Mouse (Mus musculus): Measurements from ENCODE around the gene Gm9376. TPM values are rescaled to one million over a fixed set of nuclear protein-coding genes. Genes with fewer than 3 reads are reported as not detected.

Gene Gm9376
- polyA plus RNA-seq, 1 experiment = not detected

DNA sequence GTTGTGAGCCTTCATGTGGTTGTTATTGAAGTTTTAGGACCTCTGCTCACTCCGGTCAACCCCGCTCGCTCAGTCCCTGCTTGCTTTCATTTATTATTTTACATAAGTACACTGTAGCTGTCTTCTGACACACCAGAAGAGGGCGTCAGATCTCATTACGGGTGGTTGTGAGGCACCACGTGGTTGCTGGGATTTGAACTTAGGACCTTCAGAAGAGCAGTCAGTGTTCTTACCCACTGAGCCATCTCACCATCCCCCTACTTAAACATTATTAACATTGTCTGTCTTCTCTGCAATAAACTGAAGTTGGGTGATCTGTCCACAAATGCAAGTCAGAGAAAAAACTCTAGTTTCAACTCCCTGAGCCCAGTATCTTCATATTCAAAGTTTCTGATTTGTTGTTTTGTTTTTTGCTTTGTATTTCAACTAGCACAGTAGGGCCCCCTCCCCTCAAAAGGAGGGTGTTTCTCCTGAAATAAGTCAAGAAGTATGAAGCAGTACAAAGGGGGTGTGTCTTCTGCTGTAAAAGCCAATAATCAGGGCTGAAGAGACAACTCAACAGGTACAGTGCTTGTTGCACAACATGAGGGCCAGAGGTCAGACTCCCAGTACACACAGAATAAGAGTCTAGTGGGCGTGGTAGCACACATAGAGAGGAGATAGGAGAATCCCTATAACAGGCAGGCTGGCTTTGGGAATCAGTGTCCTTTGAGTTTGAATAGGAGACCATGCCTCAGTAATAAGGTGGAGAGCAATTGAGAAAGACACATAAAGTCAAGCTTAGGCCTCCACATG is 11.1 kb downstream of the Gm9376 start:
- DNase-seq (ENCODE audit: low read depth, low spot score) = no peak
- WGBS = 59% methylated on average over 7 of the region's 7 CpGs

DNA sequence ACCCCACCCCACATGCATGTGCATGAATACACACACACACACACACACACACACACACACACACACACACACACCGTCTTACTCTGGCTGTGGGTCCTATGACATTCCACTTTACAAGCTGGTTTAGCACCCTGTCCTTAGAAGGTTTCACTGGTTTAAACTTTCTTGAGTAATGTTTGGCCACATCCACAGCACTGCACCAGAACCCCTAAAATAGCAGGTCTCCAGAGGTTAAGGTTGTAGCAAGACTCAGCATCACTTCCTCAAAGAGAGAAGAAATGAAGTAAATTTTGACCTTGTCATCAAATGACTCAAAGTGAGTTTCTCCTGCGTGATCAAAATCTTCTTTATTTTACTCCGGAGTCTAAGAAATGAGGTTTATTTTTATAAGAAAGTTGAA is 15.5 kb downstream of the Gm9376 start:
- no peak for DNase-seq (ENCODE audit: low read depth, low spot score)
- 41% methylated on average over 3 of the region's 3 CpGs for WGBS

DNA sequence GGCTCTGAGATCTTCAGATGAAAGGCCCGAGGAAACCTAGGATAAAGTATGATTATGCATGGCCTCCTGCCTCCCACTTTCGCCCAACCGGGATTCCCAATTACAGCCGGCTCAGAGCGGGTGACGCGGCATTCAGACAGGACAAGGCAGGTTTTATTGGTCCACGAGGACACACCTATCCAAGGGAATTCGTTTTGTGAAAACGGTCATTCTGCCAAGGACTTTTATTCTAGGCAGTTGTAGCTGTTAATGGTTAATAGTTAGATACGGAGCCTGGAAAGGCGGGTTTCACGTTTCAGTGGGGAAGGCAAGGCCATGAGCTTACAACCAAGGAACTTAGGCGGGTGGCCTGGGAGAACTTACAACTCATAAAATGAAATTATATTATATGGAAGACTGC is 16.2 kb downstream of the Gm9376 start:
- 28% methylated on average over 14 of the region's 14 CpGs for WGBS
- peak; percentile 65 for DNase-seq (ENCODE audit: low read depth, low spot score)

DNA sequence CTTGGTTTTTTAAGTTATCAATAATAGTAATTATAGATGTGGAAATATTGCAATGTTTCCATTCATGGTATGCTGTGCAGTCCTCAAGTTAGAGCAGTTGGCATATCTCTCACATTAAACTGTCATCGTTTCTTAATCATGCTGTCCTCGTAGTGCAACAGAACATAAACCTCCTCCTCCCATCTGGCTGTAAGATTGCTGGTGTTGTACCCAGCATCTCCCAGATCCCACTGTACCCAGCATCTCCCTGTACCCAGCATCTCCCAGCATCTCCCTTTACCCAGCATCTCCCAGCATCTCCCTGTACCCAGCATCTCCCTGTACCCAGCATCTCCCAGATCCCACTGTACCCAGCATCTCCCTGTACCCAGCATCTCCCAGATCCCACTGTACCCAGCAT is 19.3 kb downstream of the Gm9376 start:
- DNase-seq (ENCODE audit: low read depth, low spot score) = no peak
- WGBS = 67% methylated on average over 2 of the region's 2 CpGs

DNA sequence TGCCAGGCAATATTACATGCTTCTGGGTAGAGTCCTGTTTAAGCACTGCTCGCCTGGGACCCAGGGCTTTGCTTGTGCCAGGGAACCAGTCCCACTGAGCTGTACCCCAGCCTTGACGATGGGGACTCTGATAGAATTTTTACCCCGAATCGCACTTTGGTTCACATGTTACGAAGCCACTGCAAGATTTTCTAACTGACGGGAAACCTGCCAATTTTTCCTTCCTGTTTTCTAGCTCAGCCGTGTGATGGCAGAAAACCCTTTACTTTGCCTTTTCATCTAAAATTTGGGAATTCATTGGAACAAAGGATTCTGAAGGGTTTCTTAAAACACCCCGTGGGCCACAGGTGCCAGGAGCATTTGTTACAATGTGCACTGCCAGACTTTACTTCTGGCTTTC is 22.4 kb downstream of the Gm9376 start:
- 73% methylated on average over 8 of the region's 8 CpGs for WGBS
- DNase-seq (ENCODE audit: low read depth, low spot score) = no peak

DNA sequence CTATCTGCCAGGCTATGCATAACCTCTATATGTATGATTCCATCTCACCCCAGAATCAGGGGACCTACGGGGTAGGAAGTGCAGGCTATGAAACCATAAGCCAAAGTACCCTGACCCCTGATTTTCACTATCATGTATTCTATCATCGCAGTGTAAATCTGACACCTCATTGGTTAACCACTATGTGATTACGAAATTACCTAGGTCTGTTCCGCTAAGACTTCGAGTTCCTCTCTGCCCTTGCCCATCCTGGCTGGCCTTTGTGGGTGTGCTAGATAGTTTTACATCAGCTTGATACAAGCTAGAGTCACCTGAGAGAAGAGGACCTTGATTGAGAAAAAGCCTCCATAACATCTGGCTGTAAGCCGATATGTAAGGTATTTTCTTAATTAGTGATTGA is 23.2 kb downstream of the Gm9376 start:
- WGBS = 89% methylated on average over 6 of the region's 6 CpGs
- no peak for DNase-seq (ENCODE audit: low read depth, low spot score)

DNA sequence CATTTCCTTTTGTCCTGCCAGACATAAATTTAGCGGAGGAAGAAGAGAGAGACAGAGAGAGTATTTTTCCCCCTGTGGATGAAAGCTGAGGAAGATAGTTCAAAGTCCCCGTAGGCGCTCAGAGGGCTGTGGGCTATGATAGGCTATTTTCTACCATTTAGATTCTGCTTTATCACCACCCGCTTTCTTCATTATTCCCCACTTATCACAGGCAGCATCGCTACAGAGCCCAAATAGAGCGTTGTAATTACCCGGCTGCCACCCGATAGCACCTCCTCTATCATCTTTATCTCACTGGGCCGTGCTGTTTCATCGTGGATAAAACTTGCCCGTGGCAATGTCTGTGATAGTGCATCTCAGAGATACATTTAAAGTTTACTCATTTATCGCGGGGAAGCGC is 35.8 kb downstream of the Gm9376 start:
- DNase-seq (ENCODE audit: low read depth, low spot score) = no peak
- 83% methylated on average over 14 of the region's 14 CpGs for WGBS

DNA sequence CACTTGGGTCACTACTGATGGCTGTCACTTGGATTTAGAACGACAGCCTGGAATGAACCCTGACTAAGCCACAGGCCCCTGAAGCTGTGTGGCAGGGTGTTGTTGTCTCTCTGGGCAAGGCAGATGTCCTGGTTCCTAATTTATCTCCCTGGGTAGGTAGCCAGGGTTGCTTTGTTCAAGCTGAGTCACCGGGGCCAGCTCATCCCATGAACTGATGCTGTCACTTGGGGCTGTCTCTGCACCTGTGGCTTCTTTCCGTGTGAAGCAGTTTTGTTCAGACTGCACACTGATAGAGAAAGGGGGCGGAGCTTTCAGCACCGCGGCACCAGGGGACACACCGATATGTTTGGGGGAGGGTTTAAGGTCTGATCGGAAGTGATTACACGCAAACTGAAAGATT is 37.8 kb downstream of the Gm9376 start:
- DNase-seq (ENCODE audit: low read depth, low spot score) = no peak
- WGBS = 80% methylated on average over 9 of the region's 9 CpGs

DNA sequence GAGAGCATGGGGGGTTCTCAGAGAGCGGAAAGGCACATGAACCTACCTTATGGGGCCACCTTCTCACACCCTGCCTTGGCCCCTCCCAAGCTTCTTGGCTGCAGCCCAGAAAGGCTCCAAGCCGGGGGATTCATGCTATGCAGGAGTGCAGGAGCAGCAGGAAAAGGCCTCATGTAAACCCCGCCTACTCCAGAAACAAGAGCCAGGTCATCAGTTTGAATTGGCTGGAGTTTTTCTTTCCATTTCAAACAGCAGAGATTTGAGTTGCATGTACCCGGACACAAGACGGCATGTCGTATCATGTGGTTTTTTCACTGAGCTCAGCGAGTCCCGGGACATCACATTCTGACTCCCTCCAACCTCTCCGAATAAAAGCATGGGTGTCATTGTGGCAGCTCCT is 39.2 kb downstream of the Gm9376 start:
- DNase-seq (ENCODE audit: low read depth, low spot score) = no peak
- 42% methylated on average over 9 of the region's 9 CpGs for WGBS

DNA sequence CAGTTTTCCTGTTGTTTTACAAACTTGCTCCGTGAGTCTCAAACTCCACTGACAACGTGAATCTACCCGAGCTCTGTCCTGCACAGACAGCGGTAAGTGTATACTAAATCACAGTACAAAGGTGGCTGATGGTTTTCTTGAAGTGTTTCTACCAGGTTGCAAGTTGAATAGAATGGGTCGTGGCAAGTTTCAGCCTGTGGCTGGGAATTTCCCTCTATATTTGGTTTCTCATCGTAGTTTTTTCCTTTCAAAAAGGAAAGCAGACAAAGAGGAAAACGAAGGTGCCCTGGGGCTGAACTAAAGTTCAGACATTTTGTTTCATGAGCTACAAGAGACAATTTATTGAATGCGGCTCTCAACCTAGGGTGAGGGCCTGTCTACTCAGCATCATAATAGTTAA is 40.3 kb downstream of the Gm9376 start:
- 84% methylated on average over 8 of the region's 8 CpGs for WGBS
- DNase-seq (ENCODE audit: low read depth, low spot score) = no peak

DNA sequence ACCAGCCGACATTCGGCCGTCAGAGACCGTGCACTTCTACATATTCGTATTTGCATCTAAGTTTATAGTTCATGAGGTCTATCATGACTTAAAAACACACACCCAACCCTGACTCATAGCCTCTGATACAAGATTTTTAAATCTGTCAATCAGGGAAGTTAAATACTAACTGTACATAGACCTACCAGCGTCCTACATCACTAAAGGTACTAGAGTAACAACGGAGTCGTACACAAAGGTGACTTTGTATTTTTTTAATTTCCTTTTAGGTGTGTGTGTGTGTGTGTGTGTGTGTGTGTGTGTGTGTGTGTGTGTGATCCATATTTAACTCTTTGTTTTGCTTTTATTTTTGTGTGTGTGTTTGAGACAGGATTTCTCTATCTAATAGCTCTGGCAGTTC is 44.9 kb downstream of the Gm9376 start:
- 89% methylated on average over 8 of the region's 8 CpGs for WGBS
- DNase-seq (ENCODE audit: low read depth, low spot score) = no peak

DNA sequence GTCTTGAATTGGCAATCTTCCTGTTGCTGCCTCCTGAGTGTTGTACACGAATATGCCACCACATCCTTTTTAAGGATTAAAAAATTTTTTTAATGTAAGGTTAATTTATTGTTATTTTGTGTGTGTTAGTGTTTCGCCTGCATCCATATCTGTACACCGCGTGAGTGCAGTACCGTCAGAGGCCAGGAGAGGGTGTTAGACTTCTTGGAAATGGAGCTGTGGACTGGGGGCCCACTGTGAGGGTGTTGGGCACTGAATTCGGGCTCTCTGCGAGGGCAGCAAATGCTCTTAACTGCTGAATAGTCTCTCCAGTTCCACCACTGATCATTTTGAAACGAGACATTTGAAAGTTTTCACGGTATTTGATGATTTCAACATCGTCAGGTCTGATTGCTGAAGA is 45.9 kb downstream of the Gm9376 start:
- no peak for DNase-seq (ENCODE audit: low read depth, low spot score)
- 93% methylated on average over 10 of the region's 10 CpGs for WGBS

DNA sequence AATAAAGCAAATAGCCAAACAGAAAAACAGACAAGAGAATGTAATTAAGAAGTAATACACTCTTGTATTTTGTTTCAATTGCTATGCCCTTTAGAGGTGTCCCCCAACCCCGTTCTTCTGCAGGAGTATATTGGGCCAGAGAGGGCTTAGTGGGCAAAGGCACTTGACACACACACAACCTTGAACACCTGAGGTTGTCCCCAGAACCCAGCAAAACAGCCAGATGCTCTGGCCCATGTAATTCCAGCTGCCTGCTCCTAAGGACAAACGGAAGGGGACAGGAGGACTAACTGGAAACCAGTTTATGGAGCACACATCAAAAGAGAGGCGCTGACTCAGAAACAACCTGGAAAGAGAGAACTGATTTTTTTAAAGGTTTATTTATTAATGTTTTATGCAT is 47.2 kb downstream of the Gm9376 start:
- WGBS = 78% methylated on average over 3 of the region's 3 CpGs
- no peak for DNase-seq (ENCODE audit: low read depth, low spot score)

DNA sequence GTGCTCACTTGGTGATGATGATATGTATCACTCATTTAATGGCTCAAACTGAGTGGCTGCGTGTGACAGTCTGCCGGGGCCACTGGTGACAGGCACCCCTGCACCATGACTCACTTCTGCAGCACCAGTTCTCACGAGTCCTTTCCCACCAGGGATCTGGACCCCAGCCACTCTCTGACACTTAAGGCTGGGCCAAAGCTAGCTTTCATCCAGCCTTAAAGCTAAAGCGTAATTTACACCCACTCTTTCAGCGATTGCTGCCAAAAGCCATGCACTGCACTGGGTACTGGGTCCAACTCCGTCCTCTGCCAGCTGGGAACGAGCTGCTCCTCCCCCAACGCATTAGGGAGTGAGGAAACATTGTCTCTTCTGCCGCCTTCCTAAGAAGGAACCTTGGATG is 50.5 kb downstream of the Gm9376 start:
- 64% methylated on average over 9 of the region's 9 CpGs for WGBS
- DNase-seq (ENCODE audit: low read depth, low spot score) = no peak

Other genes starting within 250 kb of the Gm9376 start
- gene Dct, start 214.7 kb upstream of the Gm9376 start, polyA plus RNA-seq (2012; rRNA removed) = 0.22 and 0.25 TPM in 2 replicates
- 10.9 and 11.7 TPM in 2 replicates for gene Tgds, start 134.2 kb upstream of the Gm9376 start, polyA plus RNA-seq (2012; rRNA removed)
- 20.1 and 21.2 TPM in 2 replicates for gene Gpr180, start 129.8 kb upstream of the Gm9376 start, polyA plus RNA-seq (2012; rRNA removed)
- gene Sox21, start 29.9 kb upstream of the Gm9376 start, polyA plus RNA-seq (2012; rRNA removed) = 0.08 and 0.24 TPM in 2 replicates

Measured in large intestine, adult 2 months (tissue).